Mouse (Mus musculus): Measurements from ENCODE around the gene Fa2h.

The Fa2h gene

DNA sequence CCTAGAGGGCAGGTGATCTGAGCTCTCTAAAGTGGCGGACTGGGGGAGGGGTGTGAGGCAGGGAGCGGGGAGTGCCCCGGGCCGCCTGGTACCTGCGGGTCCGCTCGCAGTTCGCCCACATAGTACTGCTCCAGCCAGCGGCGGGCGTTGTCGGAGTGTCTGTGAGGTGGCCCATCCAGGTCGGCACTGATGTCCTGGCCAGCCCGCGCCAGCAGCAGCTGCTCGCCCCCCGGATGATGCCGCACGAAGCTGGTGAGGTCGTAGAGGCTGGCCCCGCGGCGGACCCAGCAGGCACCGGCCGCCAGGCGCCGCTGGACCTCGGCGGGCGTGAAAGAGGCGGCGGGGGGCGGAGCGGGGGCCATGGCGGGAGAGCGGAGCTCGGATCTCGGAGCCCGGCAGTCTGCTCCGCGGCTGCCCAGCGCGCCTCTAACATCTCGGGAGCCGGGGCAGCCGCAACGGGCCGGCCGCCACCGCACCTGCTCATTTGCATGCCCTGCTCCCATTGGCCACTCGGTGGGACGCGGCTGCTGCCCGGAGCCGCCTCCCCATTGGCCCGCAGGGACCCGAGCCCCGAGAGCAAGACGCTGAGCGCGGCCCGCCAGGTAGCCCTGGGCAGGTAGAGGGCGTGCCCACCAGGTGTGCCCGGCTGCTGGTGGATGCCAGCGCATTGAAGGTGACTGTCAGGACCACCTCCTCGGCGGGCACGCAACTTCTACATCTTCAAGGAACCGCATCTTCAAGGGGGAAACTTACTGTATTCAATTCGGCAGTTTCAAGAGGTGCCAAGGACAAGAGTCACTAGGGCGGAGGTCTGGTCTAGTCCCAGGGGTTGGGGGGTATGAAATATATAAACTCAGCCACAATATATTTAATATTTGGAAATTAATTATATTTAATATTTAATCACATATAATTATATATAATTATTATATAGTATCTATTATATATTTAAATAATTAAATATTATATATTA, at the start of gene Fa2h:
Gene Fa2h (minus strand): TSS at position 434 of the 973 bp plus-strand sequence.
- peak; percentile 21 for DNase-seq (ENCODE audit: extremely low read depth, low read depth)

DNA sequence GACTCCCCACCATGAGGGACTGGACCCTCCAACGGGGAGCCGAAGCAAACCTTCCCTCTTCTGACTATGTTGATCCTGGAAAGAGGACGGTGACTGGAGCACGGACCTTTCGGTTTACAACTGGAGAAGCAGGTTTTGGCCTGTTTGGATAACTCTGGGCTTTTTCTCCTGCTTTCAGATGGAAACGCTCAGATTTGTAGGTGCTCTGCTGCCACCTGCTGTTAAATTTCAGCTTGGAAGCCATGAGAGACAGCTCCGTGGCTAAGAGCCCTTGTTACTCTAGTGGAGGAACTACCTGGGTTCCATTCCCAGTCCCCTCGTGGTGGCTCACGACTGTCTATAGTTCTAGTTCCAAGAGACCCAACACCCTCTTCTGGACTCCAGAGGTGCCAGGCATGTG, 45.6 kb upstream of the Fa2h start:
- DNase-seq (ENCODE audit: extremely low read depth, low read depth): peak; percentile 29

DNA sequence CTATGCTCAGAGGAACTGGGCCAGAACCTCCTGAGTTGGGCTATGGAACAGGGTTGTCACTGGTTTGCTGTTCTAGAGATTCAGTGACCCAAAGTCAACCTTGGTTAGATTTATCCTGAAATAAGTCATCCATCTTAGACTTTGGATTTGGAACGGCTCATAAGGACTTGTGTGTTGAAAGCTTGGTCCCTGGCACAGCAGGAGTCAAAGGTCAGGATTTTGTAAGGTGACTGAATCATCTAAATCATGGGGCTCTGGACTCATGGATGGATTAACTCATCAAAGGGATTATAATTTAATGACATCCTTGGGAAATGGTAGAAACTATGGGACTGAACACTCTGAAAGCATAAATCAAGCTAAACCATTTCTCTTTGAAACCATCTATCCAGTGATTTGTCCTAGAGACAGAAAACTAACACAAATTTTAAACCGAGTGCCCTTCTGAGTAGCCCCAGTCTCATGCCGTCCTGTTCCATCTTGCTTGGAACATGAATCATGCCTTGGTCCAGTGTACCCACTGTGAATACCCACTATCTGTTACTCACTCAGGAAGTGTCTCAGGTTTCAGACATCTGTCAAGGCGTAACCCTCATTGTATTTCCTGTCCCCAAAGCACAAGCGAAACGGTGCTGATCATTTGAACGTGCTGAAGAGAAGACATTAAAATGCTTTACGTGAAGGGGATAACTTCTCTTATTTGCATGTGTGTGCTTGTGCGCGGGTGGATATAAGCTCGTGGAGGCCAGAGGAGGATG, 41.6 kb upstream of the Fa2h start:
- DNase-seq (ENCODE audit: extremely low read depth, low read depth): no peak

DNA sequence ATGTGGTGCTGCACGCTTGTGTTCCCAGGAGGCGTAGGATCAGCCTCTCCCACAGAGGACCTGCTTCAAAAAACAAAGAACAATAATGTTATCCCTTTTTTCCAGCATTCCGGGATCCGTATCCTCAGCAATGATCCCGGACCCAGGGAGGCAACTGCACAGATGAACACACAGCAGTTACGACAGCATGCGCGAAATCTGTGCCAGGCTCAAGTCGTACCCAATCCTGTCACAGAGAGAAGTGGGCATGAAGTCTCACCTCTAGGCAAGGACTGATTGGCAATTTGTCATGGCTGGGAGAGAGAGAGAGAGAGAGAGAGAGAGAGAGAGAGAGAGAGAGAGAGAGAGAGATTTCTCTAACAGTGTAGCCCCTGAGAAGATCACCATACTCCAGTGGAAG, 31.0 kb upstream of the Fa2h start:
- no peak for DNase-seq (ENCODE audit: extremely low read depth, low read depth)

DNA sequence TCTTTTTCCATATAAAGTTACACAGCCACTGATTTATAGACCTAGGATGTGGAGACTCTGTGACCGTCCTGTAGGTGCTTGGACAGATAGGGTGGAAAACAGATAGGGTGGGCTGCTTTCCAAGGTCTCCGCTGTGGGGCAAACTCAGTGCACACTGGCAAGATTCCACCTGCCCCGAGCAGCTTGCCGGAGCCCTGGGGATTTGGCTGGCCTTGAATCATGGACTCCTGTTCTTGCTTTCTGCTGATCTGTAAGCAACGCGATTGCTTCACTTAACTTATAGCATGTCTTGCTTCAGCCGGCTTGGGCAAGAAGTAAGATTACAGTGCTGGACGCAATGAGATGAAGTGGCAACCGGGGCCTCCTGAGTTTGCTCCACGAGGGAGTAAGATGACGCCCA, 30.6 kb upstream of the Fa2h start:
- no peak for DNase-seq (ENCODE audit: extremely low read depth, low read depth)

DNA sequence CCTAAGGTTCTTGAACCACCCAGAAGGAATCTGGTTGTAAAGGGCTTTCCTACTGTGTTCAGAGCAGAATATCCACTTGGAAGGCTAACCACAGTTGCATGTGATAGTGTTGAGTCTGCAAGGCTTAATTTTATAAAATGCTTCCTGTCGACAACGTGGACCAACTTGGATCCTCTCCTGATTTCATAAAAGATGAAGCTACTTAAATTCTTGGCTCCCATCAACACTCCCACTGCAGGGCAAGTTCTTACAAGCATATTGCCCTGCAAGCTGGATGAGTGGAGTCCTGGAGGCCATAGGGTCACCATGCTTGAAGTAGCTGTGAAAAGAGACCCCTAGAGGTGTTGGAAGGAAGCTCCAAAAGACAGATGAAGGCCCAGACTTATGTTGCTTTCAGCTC, 29.0 kb upstream of the Fa2h start:
- no peak for DNase-seq (ENCODE audit: extremely low read depth, low read depth)

DNA sequence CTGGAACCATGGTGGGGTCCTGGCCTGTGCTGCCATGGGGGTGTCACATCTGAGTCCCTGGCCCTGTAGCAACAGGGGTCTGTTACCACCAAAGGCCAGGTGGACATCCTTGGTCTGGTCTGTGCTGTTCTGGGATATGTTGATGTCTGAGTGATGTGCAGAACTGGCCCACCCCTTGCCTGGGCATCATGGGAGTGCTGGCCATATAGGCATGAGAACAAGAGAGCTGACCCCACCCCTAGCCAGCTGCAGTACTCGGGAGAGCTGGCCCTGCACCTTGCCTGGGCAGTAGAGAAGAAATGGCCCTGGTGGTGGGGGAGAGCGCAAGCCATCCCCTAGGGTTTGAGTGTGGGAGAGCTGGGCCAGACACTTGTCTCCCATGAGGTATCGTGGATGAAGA, 25.5 kb upstream of the Fa2h start:
- no peak for DNase-seq (ENCODE audit: extremely low read depth, low read depth)

DNA sequence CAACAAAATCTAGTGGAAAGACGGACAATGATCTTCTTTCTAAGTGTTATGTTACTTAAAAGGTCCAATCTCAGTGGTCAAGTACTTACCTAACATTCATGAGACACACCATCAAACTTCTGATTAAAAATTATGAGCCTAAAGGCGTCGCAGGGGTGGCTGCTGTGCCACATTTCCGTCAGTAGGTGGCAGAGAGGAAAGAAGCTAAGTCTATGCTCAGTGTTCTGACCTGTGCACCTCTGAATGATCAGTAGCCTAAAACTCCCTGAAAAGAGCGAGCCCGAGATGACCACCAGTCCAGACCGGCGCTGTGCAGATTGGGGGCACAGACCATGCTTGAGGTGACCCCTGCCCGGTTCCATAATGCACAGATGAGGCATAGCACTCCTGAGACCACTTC, 25.0 kb upstream of the Fa2h start:
- DNase-seq (ENCODE audit: extremely low read depth, low read depth): peak; percentile 16

DNA sequence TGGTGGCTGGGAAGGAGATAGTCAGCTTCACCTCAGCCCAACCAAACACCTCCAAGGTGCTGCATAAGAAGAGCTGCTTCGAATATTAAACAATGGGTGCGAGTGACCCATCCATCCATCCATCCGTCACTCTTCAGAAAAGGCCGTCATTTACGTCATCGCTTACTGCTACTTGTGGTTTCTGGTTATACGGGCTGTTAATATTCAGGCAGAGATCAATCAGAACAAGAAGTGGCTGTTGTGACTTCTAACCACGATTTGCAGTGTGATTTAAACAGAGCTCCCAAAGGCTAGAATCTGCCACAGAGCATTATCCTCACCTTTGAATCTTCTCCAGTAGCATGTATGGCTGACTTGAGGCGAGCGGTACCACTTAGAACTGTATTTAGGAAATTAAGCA, 23.6 kb upstream of the Fa2h start:
- no peak for DNase-seq (ENCODE audit: extremely low read depth, low read depth)

DNA sequence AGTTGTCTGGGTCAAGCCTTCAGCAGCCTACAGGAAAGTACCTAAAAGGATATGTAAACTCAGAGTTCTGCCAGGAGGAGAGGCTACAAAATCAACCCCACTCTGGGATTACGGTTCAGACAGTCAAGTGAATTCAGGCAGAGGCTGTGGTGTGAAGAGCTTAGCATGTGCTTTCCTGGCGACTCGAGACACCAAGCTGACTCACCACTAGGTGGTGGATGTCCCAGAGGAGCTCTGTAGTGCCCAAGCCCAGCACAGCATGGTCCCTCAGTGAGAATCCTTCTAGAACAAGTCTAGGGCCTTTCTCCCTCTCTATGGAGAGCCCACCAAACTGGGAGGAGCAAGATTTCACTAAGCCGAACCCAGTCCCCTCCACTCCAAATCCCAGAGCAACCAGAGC, 9.8 kb upstream of the Fa2h start:
- no peak for DNase-seq (ENCODE audit: extremely low read depth, low read depth)

DNA sequence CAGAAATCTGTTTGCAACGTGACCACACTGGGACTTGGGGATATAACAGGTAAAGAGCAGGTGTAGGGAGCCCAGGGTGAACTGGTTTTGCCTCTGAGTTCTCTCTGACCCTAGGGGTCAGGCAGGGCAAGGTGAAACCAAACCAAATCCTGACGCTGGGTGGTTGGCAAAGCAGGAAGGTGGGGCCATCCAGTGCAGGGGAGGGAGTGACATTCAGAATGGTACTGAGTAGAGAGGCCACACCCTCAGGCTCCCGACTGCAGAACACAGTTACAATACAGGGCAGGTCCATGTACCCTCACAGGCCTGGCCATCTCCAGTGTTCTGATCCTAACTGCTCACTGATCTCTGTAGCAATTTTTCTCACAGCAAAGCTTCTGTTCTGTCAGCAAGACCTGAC, 2.4 kb downstream of the Fa2h start:
- no peak for DNase-seq (ENCODE audit: extremely low read depth, low read depth)

DNA sequence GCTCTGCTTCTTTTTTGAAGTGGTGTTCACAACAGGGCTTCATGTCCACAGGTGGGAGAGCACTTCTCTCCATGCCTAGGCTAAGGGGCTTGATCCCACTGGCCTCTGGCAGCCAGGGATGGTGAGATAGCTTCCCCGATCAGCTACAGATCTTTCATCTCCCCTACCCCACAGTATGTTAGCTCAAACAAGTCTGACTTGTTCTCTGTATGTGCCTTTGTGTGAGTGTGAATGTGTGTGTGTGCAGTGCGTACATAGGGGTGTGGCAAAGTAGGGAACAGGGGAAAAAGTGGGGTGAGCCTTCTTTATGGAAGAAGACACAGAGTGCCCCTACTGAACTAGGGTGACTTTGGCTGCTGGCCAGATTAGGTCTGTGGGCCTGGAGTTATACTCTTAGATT, 2.8 kb downstream of the Fa2h start:
- no peak for DNase-seq (ENCODE audit: extremely low read depth, low read depth)

DNA sequence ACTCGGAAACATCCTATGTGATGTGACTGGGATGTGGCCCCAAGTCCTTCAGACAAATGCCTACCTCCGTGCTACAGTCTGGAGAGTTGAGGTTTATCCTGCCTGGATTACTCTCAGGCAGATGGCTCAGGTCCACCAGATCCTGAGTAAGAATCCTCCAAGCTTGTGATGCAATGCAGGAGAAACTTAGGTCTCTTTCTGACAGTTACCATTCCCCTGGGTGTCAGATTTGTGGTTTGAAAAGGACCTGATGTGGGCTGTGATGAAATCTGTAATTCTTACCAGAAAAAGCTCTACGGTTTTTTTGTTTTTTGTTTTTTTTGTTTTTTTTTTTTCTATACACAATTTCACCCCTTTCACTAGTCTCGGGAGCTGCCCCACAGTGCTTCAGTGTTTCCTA, 4.0 kb downstream of the Fa2h start:
- no peak for DNase-seq (ENCODE audit: extremely low read depth, low read depth)

DNA sequence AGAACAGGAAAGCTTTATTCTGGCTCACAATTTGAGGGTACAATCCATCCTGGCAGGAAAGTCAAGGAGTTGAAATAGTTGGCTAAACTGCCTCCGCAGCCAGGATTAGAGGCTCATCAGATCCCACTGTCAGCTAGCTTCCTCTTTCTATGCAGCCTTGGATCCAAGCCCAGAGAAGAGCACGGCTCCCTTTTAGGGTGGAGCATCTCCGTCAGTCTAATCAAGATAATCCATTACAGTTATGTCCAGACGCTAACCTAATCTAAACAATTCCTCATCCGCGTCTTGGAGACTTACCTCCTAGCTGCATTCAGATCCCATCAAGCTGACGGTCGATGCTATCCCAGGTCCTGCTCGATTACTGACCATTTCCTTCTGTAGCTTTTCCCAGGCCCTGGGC, 7.7 kb downstream of the Fa2h start:
- DNase-seq (ENCODE audit: extremely low read depth, low read depth): peak; percentile 77

DNA sequence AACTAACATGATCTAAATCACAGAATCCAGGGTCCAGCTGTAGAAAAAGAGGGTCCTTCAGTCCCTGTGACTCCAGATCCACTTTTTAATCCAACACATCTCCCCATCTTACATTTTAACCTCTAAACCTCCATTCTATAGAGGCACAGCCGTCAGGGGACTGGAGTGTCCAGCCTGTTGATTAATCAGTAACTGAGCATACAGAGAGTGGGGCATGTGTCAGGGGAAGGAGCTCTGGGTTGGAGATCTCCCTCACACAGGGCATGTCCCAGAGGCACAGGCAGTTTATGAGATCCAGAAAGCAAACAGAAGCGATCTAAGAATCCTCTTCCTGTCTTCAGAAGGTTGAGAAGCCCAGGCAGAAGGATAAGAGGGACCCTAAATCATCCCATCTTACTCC, 9.0 kb downstream of the Fa2h start:
- no peak for DNase-seq (ENCODE audit: extremely low read depth, low read depth)

DNA sequence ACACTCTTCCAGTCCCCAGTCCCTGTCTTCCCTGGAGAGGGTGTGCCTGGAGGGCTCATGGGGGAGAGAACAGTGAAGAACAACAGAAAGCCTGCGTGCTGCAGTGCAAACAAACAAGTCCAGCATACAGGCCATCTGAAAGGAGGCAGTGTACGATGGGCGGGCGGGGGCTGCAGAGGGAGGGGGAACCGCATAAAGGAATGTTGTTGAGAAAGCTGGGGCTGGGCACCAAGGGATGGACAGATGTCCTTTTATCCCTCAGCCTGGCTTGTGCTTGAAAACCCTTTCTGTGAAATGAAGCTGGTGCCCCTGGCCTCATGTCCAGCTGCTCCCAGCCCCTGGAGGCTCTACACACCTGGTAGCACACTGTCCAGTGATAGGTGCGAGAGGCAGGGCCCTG, 18.4 kb downstream of the Fa2h start:
- DNase-seq (ENCODE audit: extremely low read depth, low read depth): no peak

DNA sequence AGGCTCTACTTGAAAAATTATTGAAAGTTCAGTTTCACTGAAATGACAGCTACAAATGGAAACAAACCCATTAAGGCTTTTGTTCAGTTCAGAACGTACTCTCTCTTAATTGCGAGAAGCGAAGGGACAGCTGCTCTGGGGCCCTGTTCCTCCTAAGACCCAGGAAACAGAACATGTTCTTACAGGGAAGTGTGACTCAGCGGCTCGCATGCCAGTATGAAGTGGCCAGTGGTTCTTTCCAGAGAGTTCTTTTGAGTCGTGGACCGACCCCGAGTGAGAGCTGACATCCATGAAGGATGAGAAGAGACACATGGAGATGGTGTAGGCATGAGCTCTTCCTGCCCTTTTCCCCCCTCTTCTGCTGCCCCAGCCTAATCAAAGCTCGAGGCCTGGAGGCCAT, 23.9 kb downstream of the Fa2h start:
- no peak for DNase-seq (ENCODE audit: extremely low read depth, low read depth)

DNA sequence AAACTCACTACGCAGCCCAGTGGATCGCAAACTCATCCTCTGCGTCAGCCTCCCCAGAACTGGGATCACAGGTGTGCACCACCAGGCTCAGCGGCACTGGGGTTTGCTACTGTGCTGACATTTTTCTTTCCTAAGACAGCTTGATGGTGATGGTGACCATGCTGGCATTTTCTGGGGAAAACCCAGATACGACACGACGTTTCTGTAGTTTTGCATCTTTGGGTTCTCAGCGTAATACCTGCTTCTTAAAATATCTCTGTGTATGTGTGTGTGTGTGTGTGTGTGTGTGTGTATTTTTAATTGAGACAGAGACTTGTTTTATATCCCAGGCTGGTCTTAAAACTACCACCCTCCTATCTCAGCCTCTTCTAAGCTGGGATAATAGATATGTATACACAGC, 26.3 kb downstream of the Fa2h start:
- DNase-seq (ENCODE audit: extremely low read depth, low read depth): no peak

DNA sequence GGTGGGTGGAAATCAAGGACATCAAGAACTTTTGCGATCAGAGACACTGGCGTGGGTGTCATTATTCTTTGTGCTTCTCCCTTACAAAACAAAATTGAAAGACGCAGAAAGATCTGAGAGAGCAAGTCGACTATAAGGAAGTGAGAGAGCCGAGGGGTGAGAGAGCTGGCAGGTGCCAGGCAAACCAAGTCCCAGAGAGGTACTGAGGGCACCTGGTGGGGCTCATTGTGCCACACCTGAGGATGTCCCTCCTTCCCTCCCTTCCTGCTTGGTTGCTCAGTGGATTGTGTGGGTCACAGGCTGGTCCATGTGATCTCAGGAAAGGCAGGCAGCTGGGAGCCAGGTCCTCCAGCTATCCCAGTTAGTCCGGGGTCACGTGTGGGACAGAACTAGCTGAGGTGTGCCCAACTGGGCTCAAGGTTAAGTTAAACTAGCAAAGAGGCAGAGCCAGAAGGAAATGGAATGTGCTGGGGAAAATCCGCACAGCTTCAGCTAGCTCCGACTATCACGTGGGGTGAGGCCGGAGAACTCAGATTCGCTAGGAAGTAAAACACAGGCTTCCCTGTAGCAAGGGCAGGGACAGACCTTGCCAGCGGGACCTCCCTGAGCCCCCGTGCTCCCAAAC, 26.9 kb downstream of the Fa2h start:
- no peak for DNase-seq (ENCODE audit: extremely low read depth, low read depth)

DNA sequence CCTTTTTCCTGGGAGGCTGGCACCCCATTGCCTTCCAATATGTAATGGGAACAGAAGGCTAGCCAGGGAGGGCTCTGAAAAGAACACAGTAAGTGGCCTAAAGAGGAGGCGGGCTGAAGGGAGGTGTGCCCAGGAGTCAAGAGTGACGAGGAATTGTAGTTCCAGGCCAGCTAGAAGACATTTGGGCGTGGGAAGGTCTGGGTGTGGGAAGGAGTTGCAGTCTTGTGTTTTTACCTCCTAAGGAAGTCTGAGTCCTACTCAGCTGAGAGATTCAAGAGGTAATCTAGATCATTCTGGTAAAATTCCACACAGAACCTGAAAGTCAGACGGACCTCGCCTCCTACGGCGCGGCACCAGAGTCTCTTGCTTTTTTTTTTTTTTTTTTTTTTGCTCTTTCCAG, 30.1 kb downstream of the Fa2h start:
- no peak for DNase-seq (ENCODE audit: extremely low read depth, low read depth)

DNA sequence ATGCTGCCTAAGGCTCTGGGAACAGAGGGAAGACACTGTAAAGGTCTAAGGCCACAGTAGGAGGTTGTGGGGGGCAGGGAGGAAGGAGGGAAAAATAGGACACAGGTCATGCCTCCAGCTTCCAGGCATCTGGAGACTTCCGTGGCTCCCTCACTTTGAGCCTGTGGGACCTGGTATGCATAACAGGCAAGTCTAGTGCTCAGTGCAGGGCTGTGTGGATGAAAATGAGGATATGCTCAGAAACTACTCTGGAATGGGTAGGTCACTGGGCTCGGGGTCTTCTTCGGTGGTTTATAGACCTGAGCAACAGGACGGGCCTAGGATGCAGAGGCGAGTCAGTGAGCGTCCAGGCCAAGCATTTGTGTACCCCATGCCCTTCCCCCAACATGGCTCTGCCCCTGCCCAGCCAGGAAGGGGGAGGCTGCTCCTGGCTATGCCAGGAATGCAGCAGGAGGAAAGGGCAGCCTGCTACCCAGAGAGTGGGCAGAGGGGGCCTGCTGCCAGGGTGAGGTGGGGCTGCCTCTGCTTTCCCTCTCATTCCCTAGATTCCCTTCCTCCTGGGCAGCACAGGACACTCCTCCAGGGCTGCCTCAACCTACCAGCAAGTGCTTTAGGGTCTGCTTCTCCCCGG, 32.9 kb downstream of the Fa2h start:
- DNase-seq (ENCODE audit: extremely low read depth, low read depth): no peak

DNA sequence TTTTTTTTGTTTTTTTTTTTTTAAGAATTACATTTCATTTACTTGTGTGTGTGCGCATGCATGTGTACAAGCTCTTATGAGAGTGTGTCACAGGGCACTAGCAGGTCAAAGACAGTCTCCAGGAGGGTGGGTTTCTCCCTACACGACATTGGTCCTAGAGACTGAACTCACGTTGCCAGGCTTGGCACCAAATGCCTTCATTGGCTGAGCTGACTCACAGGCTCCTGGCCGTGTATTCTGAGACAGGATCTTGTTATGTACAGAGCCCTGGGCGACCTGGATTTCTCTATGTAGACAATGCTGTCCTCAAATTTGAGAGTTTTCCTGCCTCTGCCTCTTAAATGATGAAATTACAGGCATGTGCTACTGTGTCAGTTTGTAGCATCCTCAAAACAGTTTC, 33.7 kb downstream of the Fa2h start:
- DNase-seq (ENCODE audit: extremely low read depth, low read depth): no peak
